Mouse (Mus musculus) ES-E14 (cell line): ENCODE data around the gene Clcn5.
A peak's percentile ranks its signal among the peaks of the same experiment; 100 is the strongest.

Source experiments
- CHD2 ChIP-seq: IDR thresholded peaks from 2 replicates; pipeline ENCODE4 v1.6.1; 2014; ENCODE audit warnings: mild to moderate bottlenecking, low read depth, low read length, inconsistent platforms
- HCFC1 ChIP-seq: IDR thresholded peaks from 2 replicates; pipeline ENCODE4 v1.6.1; 2012; ENCODE audit warnings: low read length, inconsistent platforms, borderline replicate concordance; ENCODE audit not compliant: insufficient read depth
- ZC3H11A ChIP-seq: IDR thresholded peaks from 2 replicates; pipeline ENCODE4 v1.6.1; 2012; ENCODE audit warnings: low read depth, mild to moderate bottlenecking, inconsistent platforms, low read length, borderline replicate concordance

- TF ChIP-seq HCFC1, result no peak
- TF ChIP-seq CHD2, result no peak
- TF ChIP-seq ZC3H11A, result peak; percentile 19; the same call in 1 of the 2 replicates
Measured at GRCm38 (mm10) chrX:7322288-7322687, 3.1 kb upstream of the Clcn5 start.
